Mouse (Mus musculus) midbrain, embryonic 11.5 days (tissue): ENCODE data around the gene Plekha4. TPM values are rescaled to one million over a fixed set of nuclear protein-coding genes. Genes with fewer than 3 reads are reported as not detected.

Experiments
- polyA plus RNA-seq: library from polyadenylated mRNA; unstranded; fragments of >200 nt; fragmentation: Nextera tagmentation; extraction: Ambion mirVana; gene quantifications from 2 replicates; pipeline ENCODE4 v1.2.1, GENCODE M21; 2014

Gene Plekha4
- polyA plus RNA-seq, 1 experiment from 2014 or later, result 0.26 TPM

Other genes with a start within 250 kb of the Plekha4 start
- gene Slc6a21, start 248.8 kb upstream of the Plekha4 start, polyA plus RNA-seq, result not detected in 2 replicates
- 4.4 and 6.1 TPM in 2 replicates for gene Trpm4, start 192.6 kb upstream of the Plekha4 start, polyA plus RNA-seq
- 0.11 and 0.19 TPM in 2 replicates for gene Hrc, start 191.0 kb upstream of the Plekha4 start, polyA plus RNA-seq
- gene Ppfia3, start 159.3 kb upstream of the Plekha4 start, polyA plus RNA-seq, result 7.7 and 8.1 TPM in 2 replicates
- gene Lin7b, start 155.7 kb upstream of the Plekha4 start, polyA plus RNA-seq, result 0.75 and 1.2 TPM in 2 replicates
- 62.0 and 70.9 TPM in 2 replicates for gene Snrnp70, start 130.6 kb upstream of the Plekha4 start, polyA plus RNA-seq
- gene Kcna7, start 120.7 kb upstream of the Plekha4 start, polyA plus RNA-seq, result not detected in 2 replicates
- 0.23 and 0.44 TPM in 2 replicates for gene Ntf5, start 112.6 kb upstream of the Plekha4 start, polyA plus RNA-seq
- gene Lhb, start 105.5 kb upstream of the Plekha4 start, polyA plus RNA-seq, result not detected in 2 replicates
- gene Gys1, start 91.5 kb upstream of the Plekha4 start, polyA plus RNA-seq, result 26.5 and 26.8 TPM in 2 replicates
- gene Ruvbl2, start 88.2 kb upstream of the Plekha4 start, polyA plus RNA-seq, result 168 and 171 TPM in 2 replicates
- 5,242 and 5,528 TPM in 2 replicates for gene Ftl1, start 66.4 kb upstream of the Plekha4 start, polyA plus RNA-seq
- 169 and 201 TPM in 2 replicates for gene Bax, start 59.4 kb upstream of the Plekha4 start, polyA plus RNA-seq
- 0.15 TPM in 1 of 2 replicates, not detected in the other for gene Tulp2, start 44.5 kb upstream of the Plekha4 start, polyA plus RNA-seq
- not detected in 2 replicates for gene Gm45808, start 39.5 kb upstream of the Plekha4 start, polyA plus RNA-seq
- 3.2 and 3.9 TPM in 2 replicates for gene Dhdh, start 37.5 kb upstream of the Plekha4 start, polyA plus RNA-seq
- gene Nucb1, start 15.9 kb upstream of the Plekha4 start, polyA plus RNA-seq, result 83.7 and 84.8 TPM in 2 replicates
- 16.3 and 17.1 TPM in 2 replicates for gene Ppp1r15a, start 62 bp upstream of the Plekha4 start, polyA plus RNA-seq
- gene Hsd17b14, start 28.6 kb downstream of the Plekha4 start, polyA plus RNA-seq, result 0.10 and 0.12 TPM in 2 replicates
- gene Bcat2, start 43.8 kb downstream of the Plekha4 start, polyA plus RNA-seq, result 22.5 and 24.7 TPM in 2 replicates
- gene Fgf21, start 89.2 kb downstream of the Plekha4 start, polyA plus RNA-seq, result not detected in 2 replicates
- gene Fut1, start 91.0 kb downstream of the Plekha4 start, polyA plus RNA-seq, result not detected in 2 replicates
- gene Izumo1, start 95.5 kb downstream of the Plekha4 start, polyA plus RNA-seq, result 0.10 and 0.29 TPM in 2 replicates
- 4.0 and 4.7 TPM in 2 replicates for gene Rasip1, start 101.2 kb downstream of the Plekha4 start, polyA plus RNA-seq
- gene Mamstr, start 113.6 kb downstream of the Plekha4 start, polyA plus RNA-seq, result 1.8 and 2.1 TPM in 2 replicates
- not detected in 2 replicates for gene Fut2, start 140.1 kb downstream of the Plekha4 start, polyA plus RNA-seq
- 0.21 TPM in 1 of 2 replicates, not detected in the other for gene Ntn5, start 157.7 kb downstream of the Plekha4 start, polyA plus RNA-seq
- gene Sec1, start 168.1 kb downstream of the Plekha4 start, polyA plus RNA-seq, result 0.19 and 0.36 TPM in 2 replicates
- 3.3 and 6.3 TPM in 2 replicates for gene Car11, start 173.5 kb downstream of the Plekha4 start, polyA plus RNA-seq
- gene Dbp, start 178.8 kb downstream of the Plekha4 start, polyA plus RNA-seq, result 2.2 and 3.5 TPM in 2 replicates
- 878 and 933 TPM in 2 replicates for gene Rpl18, start 189.1 kb downstream of the Plekha4 start, polyA plus RNA-seq
- 11.8 and 14.9 TPM in 2 replicates for gene Sphk2, start 191.7 kb downstream of the Plekha4 start, polyA plus RNA-seq
- gene Fam83e, start 194.9 kb downstream of the Plekha4 start, polyA plus RNA-seq, result 0.57 and 1.4 TPM in 2 replicates
- not detected in 2 replicates for gene Spaca4, start 199.5 kb downstream of the Plekha4 start, polyA plus RNA-seq